Mouse (Mus musculus): ENCODE measurements around the gene Ppargc1a. TPM values are rescaled to one million over a fixed set of nuclear protein-coding genes. Genes with fewer than 3 reads are reported as not detected.

The Ppargc1a gene
- polyA plus RNA-seq, 1 experiment from 2014 or later: 4.1 TPM

DNA sequence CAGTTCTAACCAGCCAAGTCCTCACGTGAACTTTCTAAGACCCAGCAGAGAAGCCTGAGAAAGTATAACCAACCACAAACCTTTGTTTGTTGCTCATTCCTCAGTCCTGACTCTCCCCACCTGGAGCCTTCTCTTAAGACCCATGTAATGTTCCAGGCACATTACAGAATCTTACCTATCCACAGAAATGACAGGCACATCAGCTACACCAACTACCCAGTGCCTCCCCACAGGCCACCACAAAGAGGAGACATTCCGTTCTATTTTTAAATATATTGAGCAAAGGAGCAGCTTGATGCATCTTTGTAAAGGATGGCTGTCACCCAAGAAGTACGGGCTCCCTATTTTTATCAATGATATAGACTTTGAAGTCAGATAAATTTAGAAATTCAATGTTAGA is 20.7 kb downstream of the Ppargc1a start:
- no peak overlapping the region for H3K9ac ChIP-seq (ENCODE audit: low read depth, low read length)
- no peaks in the 10 kb centered on the region for H3K36me3 ChIP-seq (ENCODE audit: control insufficient read depth, insufficient read depth, low read length)
- no peak overlapping the region for H3K4me2 ChIP-seq (replicated peaks; ENCODE audit: low read depth, low read length)
- DNase-seq (ENCODE audit: low spot score): no peak
- no peaks in the 10 kb centered on the region for H3K9me3 ChIP-seq (ENCODE audit: control insufficient read depth, low read length)
- WGBS: 90% methylated on average over 3 of the region's 3 CpGs
- H3K27ac ChIP-seq (ENCODE audit: low read depth, low read length): no peak overlapping the region
- H3K4me3 ChIP-seq (ENCODE audit: low read depth, low read length): no peak overlapping the region
- H3K27me3 ChIP-seq (ENCODE audit: control insufficient read depth, insufficient read depth, low read length): no peaks in the 10 kb centered on the region
- H3K4me1 ChIP-seq (replicated peaks; ENCODE audit: control insufficient read depth, insufficient read depth, low read length): no peaks in the 10 kb centered on the region
- no peak for ATAC-seq (ENCODE audit: low FRiP score)

DNA sequence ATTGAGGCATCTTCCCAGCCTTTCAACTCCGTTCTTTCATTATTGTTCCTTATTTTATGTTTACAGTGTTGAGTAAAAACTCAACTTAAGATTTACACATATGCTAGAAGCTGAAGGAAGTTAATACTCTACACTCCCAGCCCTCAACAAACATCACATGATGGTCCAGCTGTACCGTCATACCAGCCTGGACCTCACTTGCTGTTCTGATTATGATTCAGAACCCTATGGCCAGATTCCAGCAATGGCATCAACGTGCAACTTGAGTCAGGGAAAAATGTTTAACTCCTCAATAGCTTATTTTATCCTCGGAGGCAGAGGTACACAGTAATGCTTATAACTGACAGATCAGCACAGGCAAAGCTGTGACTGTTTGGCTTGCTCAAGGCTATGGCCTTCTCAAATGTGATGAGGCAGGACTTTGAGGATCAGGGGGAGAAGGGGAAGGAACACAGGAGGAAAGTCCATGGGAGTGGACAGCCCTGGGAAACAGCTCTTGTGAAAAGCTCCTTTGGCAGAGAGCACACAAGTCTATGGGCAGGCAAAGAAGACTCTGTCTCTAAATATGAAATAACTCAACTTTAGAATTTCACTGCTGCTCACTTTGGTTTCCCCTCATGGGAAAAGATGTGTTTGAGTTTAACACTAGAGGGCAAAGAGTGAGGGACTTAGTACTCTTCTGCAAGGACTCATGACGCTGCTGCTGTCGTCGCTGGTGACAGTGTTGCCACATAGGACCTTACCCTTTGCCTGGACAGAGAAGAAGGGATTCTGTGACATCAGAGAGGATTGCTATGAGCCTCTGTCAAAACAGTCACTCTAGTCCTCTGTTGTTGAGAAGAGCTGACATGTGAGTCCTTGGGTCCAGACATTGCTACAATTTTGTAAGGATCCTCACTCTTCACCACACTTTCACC is 22.1 kb downstream of the Ppargc1a start:
- no peak overlapping the region for H3K27ac ChIP-seq (ENCODE audit: low read depth, low read length)
- no peaks in the 10 kb centered on the region for H3K9me3 ChIP-seq (ENCODE audit: control insufficient read depth, low read length)
- 87% methylated on average over 7 of the region's 7 CpGs for WGBS
- no peak overlapping the region for H3K4me3 ChIP-seq (ENCODE audit: low read depth, low read length)
- no peaks in the 10 kb centered on the region for H3K36me3 ChIP-seq (ENCODE audit: control insufficient read depth, insufficient read depth, low read length)
- ATAC-seq (ENCODE audit: low FRiP score) (no peak), DNase-seq (ENCODE audit: low spot score) (no peak)
- no peaks in the 10 kb centered on the region for H3K4me1 ChIP-seq (replicated peaks; ENCODE audit: control insufficient read depth, insufficient read depth, low read length)
- H3K4me2 ChIP-seq (replicated peaks; ENCODE audit: low read depth, low read length): no peak overlapping the region
- H3K27me3 ChIP-seq (ENCODE audit: control insufficient read depth, insufficient read depth, low read length): no peaks in the 10 kb centered on the region
- H3K9ac ChIP-seq (ENCODE audit: low read depth, low read length): no peak overlapping the region

GRCm38 (mm10) chr5:51544141-51544735 is 23.3 kb downstream of the Ppargc1a start:
- H3K27me3 ChIP-seq (ENCODE audit: control insufficient read depth, insufficient read depth, low read length): no peaks in the 10 kb centered on the region
- DNase-seq (ENCODE audit: low spot score): no peak
- no peak overlapping the region for H3K4me2 ChIP-seq (replicated peaks; ENCODE audit: low read depth, low read length)
- H3K9me3 ChIP-seq (ENCODE audit: control insufficient read depth, low read length): no peaks in the 10 kb centered on the region
- no peaks in the 10 kb centered on the region for H3K36me3 ChIP-seq (ENCODE audit: control insufficient read depth, insufficient read depth, low read length)
- 50% methylated on average over 8 of the region's 8 CpGs for WGBS
- ATAC-seq (ENCODE audit: low FRiP score): no peak
- H3K27ac ChIP-seq (ENCODE audit: low read depth, low read length): no peak overlapping the region
- no peak overlapping the region for H3K4me3 ChIP-seq (ENCODE audit: low read depth, low read length)
- H3K9ac ChIP-seq (ENCODE audit: low read depth, low read length): no peak overlapping the region
- H3K4me1 ChIP-seq (replicated peaks; ENCODE audit: control insufficient read depth, insufficient read depth, low read length): no peaks in the 10 kb centered on the region

DNA sequence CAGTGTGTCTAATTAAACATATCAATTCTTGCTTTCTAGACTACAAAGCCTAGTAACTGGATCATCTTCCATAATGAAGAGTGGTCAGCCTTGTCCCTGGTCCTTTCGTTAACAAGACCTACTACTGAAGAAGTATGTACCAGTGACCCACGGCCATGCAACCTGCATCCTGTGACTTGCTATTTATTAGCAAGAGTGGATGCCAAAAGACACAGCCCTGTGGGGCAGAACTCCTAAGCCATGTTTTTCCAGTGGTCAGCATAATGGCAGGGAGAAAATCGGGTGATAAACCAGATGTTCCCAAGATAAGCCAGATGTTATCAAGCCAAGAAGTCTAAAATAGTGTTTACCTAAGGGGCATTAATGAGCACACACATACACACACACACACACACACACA is 26.0 kb downstream of the Ppargc1a start:
- Histone ChIP-seq H3K9ac (ENCODE audit: low read depth, low read length) (no peak overlapping the region), H3K4me1 (replicated peaks; ENCODE audit: control insufficient read depth, insufficient read depth, low read length) (no peaks in the 10 kb centered on the region), H3K4me3 (ENCODE audit: low read depth, low read length) (no peak overlapping the region), H3K36me3 (ENCODE audit: control insufficient read depth, insufficient read depth, low read length) (no peaks in the 10 kb centered on the region), H3K9me3 (ENCODE audit: control insufficient read depth, low read length) (no peaks in the 10 kb centered on the region), H3K27me3 (ENCODE audit: control insufficient read depth, insufficient read depth, low read length) (no peaks in the 10 kb centered on the region), H3K27ac (ENCODE audit: low read depth, low read length) (no peak overlapping the region), H3K4me2 (replicated peaks; ENCODE audit: low read depth, low read length) (no peak overlapping the region)
- no peak for DNase-seq (ENCODE audit: low spot score)
- 93% methylated on average over 3 of the region's 3 CpGs for WGBS
- ATAC-seq (ENCODE audit: low FRiP score): no peak

DNA sequence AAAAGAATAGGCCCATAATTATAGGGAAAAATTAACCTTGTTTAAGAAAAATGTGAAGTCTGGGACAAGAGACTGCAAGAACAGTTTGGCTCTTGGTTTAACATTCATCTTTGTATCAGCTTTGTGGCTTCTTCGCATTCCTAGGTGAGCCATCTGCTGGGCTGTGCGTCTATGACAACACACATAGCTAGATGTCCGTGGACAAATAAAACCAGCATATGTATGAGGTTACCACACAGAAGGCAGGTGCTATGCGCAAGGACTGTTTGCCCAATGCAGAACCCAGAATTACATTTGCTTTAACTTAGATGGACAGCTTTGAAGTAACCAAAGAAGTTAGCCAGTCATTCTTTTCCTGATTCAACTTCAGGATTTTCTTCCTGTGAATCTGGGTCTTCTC is 26.7 kb downstream of the Ppargc1a start:
- Histone ChIP-seq H3K4me2 (replicated peaks; ENCODE audit: low read depth, low read length) (no peak overlapping the region), H3K27me3 (ENCODE audit: control insufficient read depth, insufficient read depth, low read length) (no peaks in the 10 kb centered on the region), H3K9me3 (ENCODE audit: control insufficient read depth, low read length) (no peaks in the 10 kb centered on the region), H3K4me1 (replicated peaks; ENCODE audit: control insufficient read depth, insufficient read depth, low read length) (no peaks in the 10 kb centered on the region), H3K27ac (ENCODE audit: low read depth, low read length) (no peak overlapping the region), H3K36me3 (ENCODE audit: control insufficient read depth, insufficient read depth, low read length) (no peaks in the 10 kb centered on the region), H3K9ac (ENCODE audit: low read depth, low read length) (no peak overlapping the region), H3K4me3 (ENCODE audit: low read depth, low read length) (no peak overlapping the region)
- ATAC-seq (ENCODE audit: low FRiP score) (no peak), DNase-seq (ENCODE audit: low spot score) (no peak)
- 74% methylated on average over 4 of the region's 4 CpGs for WGBS

DNA sequence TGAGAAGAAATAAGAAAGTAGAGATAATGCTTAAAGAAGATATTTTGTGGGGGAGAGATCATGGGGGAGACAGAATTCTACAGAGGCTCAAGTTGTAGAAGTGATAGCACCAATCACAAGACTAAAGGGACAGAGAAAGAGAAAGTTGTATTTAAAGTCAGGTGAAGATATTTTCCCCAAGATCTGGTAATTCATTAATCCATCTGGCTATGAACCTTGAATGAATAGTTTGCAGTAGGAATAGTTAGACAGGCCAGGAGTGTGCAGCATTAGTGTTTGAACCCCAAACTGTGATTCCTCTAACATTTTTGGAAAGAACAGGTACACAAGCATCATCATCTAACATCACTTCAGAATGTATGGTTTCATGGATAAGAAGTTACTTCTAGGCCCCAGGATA is 28.0 kb downstream of the Ppargc1a start:
- Histone ChIP-seq H3K36me3 (ENCODE audit: control insufficient read depth, insufficient read depth, low read length) (no peaks in the 10 kb centered on the region), H3K27ac (ENCODE audit: low read depth, low read length) (no peak overlapping the region), H3K4me2 (replicated peaks; ENCODE audit: low read depth, low read length) (no peak overlapping the region), H3K4me3 (ENCODE audit: low read depth, low read length) (no peak overlapping the region), H3K27me3 (ENCODE audit: control insufficient read depth, insufficient read depth, low read length) (no peaks in the 10 kb centered on the region), H3K9ac (ENCODE audit: low read depth, low read length) (no peak overlapping the region), H3K9me3 (ENCODE audit: control insufficient read depth, low read length) (no peaks in the 10 kb centered on the region), H3K4me1 (replicated peaks; ENCODE audit: control insufficient read depth, insufficient read depth, low read length) (no peaks in the 10 kb centered on the region)
- ATAC-seq (ENCODE audit: low FRiP score) (no peak), DNase-seq (ENCODE audit: low spot score) (no peak)

DNA sequence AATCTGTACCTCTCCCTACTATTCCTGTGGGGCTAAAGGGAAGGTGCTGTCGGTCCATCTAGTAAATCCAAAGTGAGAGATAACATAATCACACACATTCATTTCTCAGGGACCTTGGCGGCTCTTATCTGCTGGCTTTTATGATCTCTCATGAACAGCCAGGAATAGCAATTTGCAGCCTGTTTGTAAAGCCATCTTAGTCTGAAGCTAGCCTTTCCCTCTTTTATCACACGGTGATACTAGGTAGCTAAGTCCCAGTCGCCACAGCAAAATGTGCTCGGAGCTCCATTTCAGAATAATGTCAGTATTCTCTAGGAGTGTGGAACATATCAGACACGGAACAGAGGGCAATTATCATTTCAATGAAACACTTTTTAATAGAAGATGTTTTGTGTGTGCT is 29.2 kb downstream of the Ppargc1a start:
- no peak for ATAC-seq (ENCODE audit: low FRiP score)
- 82% methylated on average over 6 of the region's 6 CpGs for WGBS
- H3K9me3 ChIP-seq (ENCODE audit: control insufficient read depth, low read length): no peaks in the 10 kb centered on the region
- no peak overlapping the region for H3K9ac ChIP-seq (ENCODE audit: low read depth, low read length)
- no peaks in the 10 kb centered on the region for H3K27me3 ChIP-seq (ENCODE audit: control insufficient read depth, insufficient read depth, low read length)
- no peak for DNase-seq (ENCODE audit: low spot score)
- H3K4me1 ChIP-seq (replicated peaks; ENCODE audit: control insufficient read depth, insufficient read depth, low read length): no peaks in the 10 kb centered on the region
- H3K36me3 ChIP-seq (ENCODE audit: control insufficient read depth, insufficient read depth, low read length): no peaks in the 10 kb centered on the region
- no peak overlapping the region for H3K4me2 ChIP-seq (replicated peaks; ENCODE audit: low read depth, low read length)
- H3K27ac ChIP-seq (ENCODE audit: low read depth, low read length): no peak overlapping the region
- no peak overlapping the region for H3K4me3 ChIP-seq (ENCODE audit: low read depth, low read length)

GRCm38 (mm10) chr5:51537646-51538030 is 29.9 kb downstream of the Ppargc1a start:
- Histone ChIP-seq H3K4me3 (ENCODE audit: low read depth, low read length) (no peak overlapping the region), H3K27ac (ENCODE audit: low read depth, low read length) (no peak overlapping the region), H3K4me1 (replicated peaks; ENCODE audit: control insufficient read depth, insufficient read depth, low read length) (no peaks in the 10 kb centered on the region), H3K9me3 (ENCODE audit: control insufficient read depth, low read length) (no peaks in the 10 kb centered on the region), H3K9ac (ENCODE audit: low read depth, low read length) (no peak overlapping the region), H3K36me3 (ENCODE audit: control insufficient read depth, insufficient read depth, low read length) (no peaks in the 10 kb centered on the region), H3K27me3 (ENCODE audit: control insufficient read depth, insufficient read depth, low read length) (no peaks in the 10 kb centered on the region), H3K4me2 (replicated peaks; ENCODE audit: low read depth, low read length) (no peak overlapping the region)
- DNase-seq (ENCODE audit: low spot score): no peak
- ATAC-seq (ENCODE audit: low FRiP score): no peak

DNA sequence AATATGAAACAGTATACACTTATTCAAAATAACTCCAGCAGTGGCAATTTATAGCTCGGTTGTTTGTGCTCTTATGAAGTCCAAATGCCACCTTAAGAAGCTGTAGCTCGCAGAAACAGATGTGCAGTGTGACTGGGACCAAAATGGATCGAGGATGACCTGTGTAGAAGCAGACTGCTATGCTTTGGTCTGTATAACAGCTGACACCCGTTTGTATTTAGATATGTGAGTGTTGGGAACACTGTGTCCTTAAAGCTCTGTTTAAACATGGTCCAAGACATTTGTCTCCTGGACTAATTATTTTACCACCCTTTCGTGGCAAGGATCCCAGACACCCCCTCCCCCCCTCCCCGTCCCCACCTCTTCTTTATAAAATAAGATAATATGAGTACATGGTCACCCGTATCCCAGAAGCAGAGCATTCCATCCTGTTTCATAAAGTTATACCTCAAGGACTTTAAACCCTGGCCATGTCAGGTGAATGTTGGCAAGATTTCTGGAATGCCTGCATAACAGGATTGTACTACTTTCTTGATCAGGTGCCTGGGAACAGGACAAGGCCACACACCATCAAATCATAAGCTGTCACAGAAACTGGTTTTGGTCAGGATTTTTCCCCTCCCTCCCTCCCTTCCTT is 30.4 kb downstream of the Ppargc1a start:
- Histone ChIP-seq H3K4me1 (replicated peaks; ENCODE audit: control insufficient read depth, insufficient read depth, low read length) (no peaks in the 10 kb centered on the region), H3K4me3 (ENCODE audit: low read depth, low read length) (no peak overlapping the region), H3K4me2 (replicated peaks; ENCODE audit: low read depth, low read length) (no peak overlapping the region), H3K36me3 (ENCODE audit: control insufficient read depth, insufficient read depth, low read length) (no peaks in the 10 kb centered on the region), H3K9ac (ENCODE audit: low read depth, low read length) (no peak overlapping the region), H3K27ac (ENCODE audit: low read depth, low read length) (no peak overlapping the region), H3K27me3 (ENCODE audit: control insufficient read depth, insufficient read depth, low read length) (no peaks in the 10 kb centered on the region), H3K9me3 (ENCODE audit: control insufficient read depth, low read length) (no peaks in the 10 kb centered on the region)
- ATAC-seq (ENCODE audit: low FRiP score) (no peak), DNase-seq (ENCODE audit: low spot score) (no peak)
- 82% methylated on average over 7 of the region's 7 CpGs for WGBS
